Mouse (Mus musculus) liver, embryonic 15.5 days (tissue): Measurements from ENCODE around the gene Olfr469. TPM values are rescaled to one million over a fixed set of nuclear protein-coding genes. Genes with fewer than 3 reads are reported as not detected.

Source experiments
- ATAC-seq: fragments of 200-750 bp; cut with Nextera tagmentation; 2 replicates; pipeline ENCODE4 v1.8.0; 2017; ENCODE audit warnings: moderate number of reproducible peaks, mild to moderate bottlenecking, moderate library complexity; ENCODE audit not compliant: insufficient read depth
- H3K27ac ChIP-seq: fragments of 300-500 bp; sonication (generic); replicated peaks from 2 replicates; pipeline ENCODE4 v1.5.1; 2015; ENCODE audit warnings: mild to moderate bottlenecking, inconsistent platforms
- H3K27me3 ChIP-seq: fragments of 300-500 bp; sonication (generic); 2 replicates; pipeline ENCODE4 v1.6.1; 2015; ENCODE audit warnings: mild to moderate bottlenecking, inconsistent platforms
- H3K36me3 ChIP-seq: fragments of 300-500 bp; sonication (generic); replicated peaks from 2 replicates; pipeline ENCODE4 v1.6.1; 2015; ENCODE audit warnings: moderate library complexity, mild to moderate bottlenecking, inconsistent platforms
- H3K4me1 ChIP-seq: fragments of 300-500 bp; sonication (generic); replicated peaks from 2 replicates; pipeline ENCODE4 v1.6.1; 2015; ENCODE audit warnings: inconsistent platforms
- H3K4me2 ChIP-seq: fragments of 300-500 bp; sonication (generic); 2 replicates; pipeline ENCODE4 v1.6.1; 2015; ENCODE audit warnings: moderate library complexity, mild to moderate bottlenecking, inconsistent platforms
- H3K4me3 ChIP-seq: fragments of 300-500 bp; sonication (generic); replicated peaks from 2 replicates; pipeline ENCODE4 v1.5.1; 2015; ENCODE audit warnings: mild to moderate bottlenecking, inconsistent platforms
- H3K9ac ChIP-seq: fragments of 300-500 bp; sonication (generic); 2 replicates; pipeline ENCODE4 v1.6.1; 2015; ENCODE audit warnings: moderate library complexity, mild to moderate bottlenecking, inconsistent platforms
- H3K9me3 ChIP-seq: fragments of 300-500 bp; sonication (generic); replicated peaks from 2 replicates; pipeline ENCODE4 v1.6.1; 2016; ENCODE audit warnings: inconsistent platforms
- WGBS: fragments of 180-500 bp; shearing (Covaris S2); methylation state at CpG from one replicate; pipeline ENCODE4 v1.1.7; 2015; ENCODE audit warnings: mixed read lengths; ENCODE audit not compliant: insufficient replicate concordance; 5-methylcytosine and 5-hydroxymethylcytosine counted together
- polyA plus RNA-seq: library from polyadenylated mRNA; unstranded; fragments of >200 nt; fragmentation: Nextera tagmentation; extraction: Ambion mirVana; gene quantifications from 2 replicates; pipeline ENCODE4 v1.2.1, GENCODE M21; 2015

The Olfr469 gene
- polyA plus RNA-seq, 1 experiment from 2014 or later = not detected

DNA sequence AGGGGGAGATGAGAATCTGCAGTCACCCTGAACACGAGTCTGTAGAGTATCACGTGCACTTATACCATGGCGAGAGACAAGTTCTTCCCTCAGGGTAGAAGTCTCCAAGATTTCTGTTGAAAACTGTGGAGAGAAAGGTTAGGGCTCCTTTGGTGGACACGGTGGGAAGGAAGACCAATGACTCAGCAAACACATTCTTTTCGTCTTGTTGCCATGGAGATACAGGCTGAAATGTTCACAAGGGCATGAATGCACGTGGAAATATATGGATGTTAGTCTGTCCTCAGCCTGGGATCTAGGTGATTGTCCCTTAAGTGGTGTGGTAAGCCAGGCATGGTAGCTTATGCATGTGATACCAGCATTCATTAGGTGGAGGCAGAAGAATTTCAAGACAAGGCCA, 54.5 kb downstream of the Olfr469 start:
- H3K9ac ChIP-seq = no peak overlapping the region
- H3K4me2 ChIP-seq = no peak overlapping the region
- WGBS = 45% methylated on average over 6 of the region's 6 CpGs
- H3K36me3 ChIP-seq = no peaks in the 10 kb centered on the region
- no peak for ATAC-seq
- H3K27me3 ChIP-seq = no peaks in the 10 kb centered on the region
- H3K27ac ChIP-seq = no peak overlapping the region
- no peaks in the 10 kb centered on the region for H3K4me1 ChIP-seq
- H3K9me3 ChIP-seq = no peaks in the 10 kb centered on the region
- H3K4me3 ChIP-seq = no peak overlapping the region

Other genes with a start within 250 kb of the Olfr469 start
- gene Ppfibp2, start 230.3 kb downstream of the Olfr469 start, polyA plus RNA-seq = 3.8 and 4.3 TPM in 2 replicates
- not detected in 2 replicates for gene 5330417H12Rik, start 200.4 kb downstream of the Olfr469 start, polyA plus RNA-seq
- gene Cyb5r2, start 67.5 kb downstream of the Olfr469 start, polyA plus RNA-seq = not detected in 2 replicates
- gene Ovch2, start 24.3 kb downstream of the Olfr469 start, polyA plus RNA-seq = not detected in 2 replicates
- gene Olfr467, start 13.3 kb downstream of the Olfr469 start, polyA plus RNA-seq = not detected in 2 replicates
- gene Olfr470, start 21.9 kb upstream of the Olfr469 start, polyA plus RNA-seq = not detected in 2 replicates
- gene Olfr472, start 72.4 kb upstream of the Olfr469 start, polyA plus RNA-seq = not detected in 2 replicates
- not detected in 2 replicates for gene Olfr473, start 104.9 kb upstream of the Olfr469 start, polyA plus RNA-seq
- gene Olfr474, start 129.1 kb upstream of the Olfr469 start, polyA plus RNA-seq = not detected in 2 replicates
- not detected in 2 replicates for gene Olfr476, start 139.3 kb upstream of the Olfr469 start, polyA plus RNA-seq
- not detected in 2 replicates for gene Olfr477, start 161.2 kb upstream of the Olfr469 start, polyA plus RNA-seq
- gene Olfr478, start 208.4 kb upstream of the Olfr469 start, polyA plus RNA-seq = not detected in 2 replicates
- gene Olfr479, start 225.2 kb upstream of the Olfr469 start, polyA plus RNA-seq = not detected in 2 replicates
- not detected in 2 replicates for gene Olfr480, start 241.8 kb upstream of the Olfr469 start, polyA plus RNA-seq